Mouse (Mus musculus) testis, postnatal 14 days (tissue): ENCODE results near the gene C87436.

Experiments
- DNase-seq: peaks from one replicate; pipeline ENCODE4 v3.0.0; 2021; ENCODE audit warnings: low spot score

The C87436 gene

GRCm38 (mm10) chr6:86426358-86426757 lies 11.8 kb upstream of the C87436 start, which contains the start of gene Gm44790:
Gm44790 (plus strand) TSS chr6:86426658.
- DNase-seq = no peak

- DNase-seq = no peak
These were observed 6.6 kb upstream of the C87436 start for GRCm38 (mm10) chr6:86431531-86431930.

- no peak for DNase-seq
These were observed 4.5 kb upstream of the C87436 start for GRCm38 (mm10) chr6:86433696-86434095.

- DNase-seq = peak; percentile 44
These were observed 463 bp upstream of the C87436 start for GRCm38 (mm10) chr6:86437711-86438110.

DNA sequence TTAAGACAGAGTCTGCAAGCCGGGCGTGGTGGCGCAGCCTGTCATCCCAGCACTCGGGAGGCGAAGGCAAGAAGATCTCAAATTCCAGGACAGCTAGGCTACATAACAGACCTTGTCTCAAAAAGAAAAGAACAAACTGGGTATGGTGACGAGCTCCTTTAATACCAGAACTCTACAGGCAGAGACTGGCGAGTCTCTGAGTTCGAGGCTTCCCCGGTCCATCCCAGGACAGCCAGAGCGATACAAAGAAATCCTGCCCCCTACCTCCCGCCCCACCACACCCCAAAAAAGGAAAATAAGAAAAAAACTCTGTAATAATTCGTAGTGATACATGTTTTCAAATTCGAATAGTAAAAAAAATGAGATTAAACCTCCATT lies 934 bp downstream of the C87436 start:
- no peak for DNase-seq

DNA sequence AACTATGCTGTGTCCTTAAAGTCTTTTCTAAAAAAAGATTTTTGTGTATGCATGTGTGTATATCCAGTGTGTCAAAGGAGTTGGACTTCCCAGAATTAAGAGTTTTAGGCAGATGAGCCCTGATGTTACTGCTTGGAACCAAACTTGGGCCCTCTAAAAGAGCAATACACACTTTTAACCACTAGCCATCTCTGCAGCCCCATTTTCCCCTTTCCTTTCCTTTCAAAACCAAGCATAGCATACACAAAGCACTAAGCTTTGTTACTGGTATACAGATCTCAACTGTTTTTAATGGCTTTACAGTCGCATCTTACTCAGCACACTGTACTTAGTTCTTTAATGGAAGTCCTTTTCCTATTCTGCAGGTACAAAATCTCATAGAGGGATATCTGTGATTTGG lies 1.4 kb downstream of the C87436 start:
- no peak for DNase-seq

- DNase-seq = no peak
These were observed 3.4 kb downstream of the C87436 start for GRCm38 (mm10) chr6:86441571-86441970.

DNA sequence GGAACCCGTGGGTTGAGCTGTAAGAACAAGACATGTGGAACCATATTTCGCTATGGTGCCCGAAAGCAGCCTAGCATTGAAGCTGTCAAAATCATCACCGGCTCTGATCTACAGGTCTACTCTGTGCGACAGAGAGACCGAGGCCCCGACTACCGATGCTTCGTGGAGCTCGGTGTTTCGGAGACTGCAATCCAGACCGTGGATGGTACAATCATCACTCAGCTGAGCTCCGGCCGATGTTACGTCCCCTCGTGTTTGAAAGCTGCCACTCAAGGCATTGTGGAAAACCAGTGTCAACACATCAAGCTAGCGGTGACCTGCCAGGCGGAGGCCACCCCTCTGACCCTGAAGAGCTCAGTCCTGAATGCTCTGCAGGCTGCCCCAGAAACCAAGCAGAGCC lies 7.4 kb downstream of the C87436 start:
- DNase-seq = no peak

DNA sequence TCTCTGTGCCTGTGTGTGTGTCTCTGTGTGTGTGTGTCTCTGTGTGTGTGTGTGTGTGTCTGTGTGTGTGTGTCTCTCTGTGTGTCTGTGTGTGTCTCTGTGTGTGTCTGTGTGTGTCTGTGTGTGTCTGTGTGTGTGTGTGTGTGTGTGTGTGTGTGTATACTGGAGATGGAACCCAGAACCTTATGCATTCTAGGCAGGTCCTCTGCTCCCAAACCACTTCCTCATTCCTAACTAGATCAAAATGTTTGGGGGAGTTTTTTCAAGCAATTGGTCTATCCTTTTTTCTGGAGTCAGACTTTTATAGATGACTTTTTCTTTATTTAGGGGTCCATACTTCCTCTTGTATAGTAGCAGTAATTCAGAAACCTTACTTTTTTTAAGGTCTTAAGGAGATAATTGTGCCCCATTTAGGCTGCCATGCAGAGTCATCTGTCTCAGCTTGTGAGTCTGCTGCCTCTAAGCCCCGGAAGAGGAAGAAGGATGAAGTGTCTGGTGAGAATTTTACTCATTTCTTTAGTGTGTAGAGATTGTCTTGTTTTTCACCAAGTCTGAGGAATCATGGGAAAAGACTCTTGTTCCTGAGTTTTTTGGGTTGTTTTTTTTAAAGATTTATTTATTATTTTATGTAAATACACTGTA lies 8.9 kb downstream of the C87436 start:
- DNase-seq = no peak

- DNase-seq = no peak
These were observed 18.6 kb downstream of the C87436 start for GRCm38 (mm10) chr6:86456727-86457126.

DNA sequence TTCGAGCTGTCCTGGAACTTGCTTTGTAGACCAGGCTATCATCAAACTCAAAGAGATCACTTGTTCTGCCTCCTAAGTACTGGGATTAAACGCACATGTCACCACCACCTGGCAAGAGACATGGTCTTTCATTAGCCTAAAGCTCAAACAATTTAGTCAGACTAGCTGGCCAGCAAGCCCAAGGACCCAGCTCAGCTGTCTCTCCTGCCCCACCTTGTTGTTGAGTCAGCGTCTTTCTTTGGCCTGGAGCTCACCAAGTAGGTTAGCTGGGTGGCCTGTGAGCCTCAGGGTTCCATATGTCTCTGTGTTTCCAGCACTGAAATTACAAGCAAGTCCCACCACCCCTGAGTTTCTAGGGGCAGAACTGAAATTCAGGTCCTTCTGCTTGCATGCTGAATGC lies 24.9 kb downstream of the C87436 start:
- no peak for DNase-seq

DNA sequence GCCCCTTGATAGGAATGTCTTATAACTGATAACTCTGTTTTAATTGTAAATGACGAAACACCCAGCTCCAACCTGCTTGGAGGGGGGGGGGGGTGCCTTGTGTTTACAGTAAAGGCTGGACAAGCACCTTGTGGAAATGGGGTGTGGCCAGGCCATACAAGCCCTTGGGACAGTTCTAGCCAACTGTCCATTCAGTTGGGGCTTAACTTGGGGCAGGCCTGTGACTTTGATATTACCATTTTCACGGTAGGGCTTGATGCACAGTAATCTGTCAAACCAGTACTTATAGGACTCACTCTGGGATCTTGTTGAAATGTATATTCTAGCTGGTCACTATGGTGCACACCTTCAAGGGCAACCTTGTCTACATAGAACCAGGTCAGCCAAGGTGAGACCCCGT lies 33.1 kb downstream of the C87436 start:
- no peak for DNase-seq

- no peak for DNase-seq
These were observed 33.6 kb downstream of the C87436 start for GRCm38 (mm10) chr6:86471760-86472099.

GRCm38 (mm10) chr6:86472100-86472955 lies 34.2 kb downstream of the C87436 start:
- peak; percentile 99 for DNase-seq

DNA sequence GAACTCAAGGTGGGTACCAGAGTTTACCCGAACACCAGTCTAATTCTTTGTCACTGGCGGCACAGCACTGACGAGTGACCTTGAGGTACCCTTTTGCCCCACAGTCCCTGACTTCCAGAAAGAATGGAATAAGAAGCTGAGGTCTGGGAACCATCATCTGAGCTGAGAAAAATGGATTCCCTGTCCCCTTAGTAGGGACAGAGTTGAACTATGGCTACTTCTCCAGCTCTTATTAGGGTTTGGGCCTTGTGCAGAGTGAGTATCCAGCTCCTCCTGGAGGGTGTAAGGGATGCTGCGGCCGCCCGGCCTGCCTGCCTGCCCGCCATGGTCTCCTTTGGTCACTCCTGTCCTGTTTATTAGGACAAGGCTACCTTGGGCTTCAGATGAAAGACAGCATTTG lies 34.9 kb downstream of the C87436 start:
- no peak for DNase-seq

GRCm38 (mm10) chr6:86474072-86474471 lies 35.9 kb downstream of the C87436 start:
- DNase-seq = no peak

GRCm38 (mm10) chr6:86474646-86475181 lies 36.5 kb downstream of the C87436 start:
- no peak for DNase-seq

DNA sequence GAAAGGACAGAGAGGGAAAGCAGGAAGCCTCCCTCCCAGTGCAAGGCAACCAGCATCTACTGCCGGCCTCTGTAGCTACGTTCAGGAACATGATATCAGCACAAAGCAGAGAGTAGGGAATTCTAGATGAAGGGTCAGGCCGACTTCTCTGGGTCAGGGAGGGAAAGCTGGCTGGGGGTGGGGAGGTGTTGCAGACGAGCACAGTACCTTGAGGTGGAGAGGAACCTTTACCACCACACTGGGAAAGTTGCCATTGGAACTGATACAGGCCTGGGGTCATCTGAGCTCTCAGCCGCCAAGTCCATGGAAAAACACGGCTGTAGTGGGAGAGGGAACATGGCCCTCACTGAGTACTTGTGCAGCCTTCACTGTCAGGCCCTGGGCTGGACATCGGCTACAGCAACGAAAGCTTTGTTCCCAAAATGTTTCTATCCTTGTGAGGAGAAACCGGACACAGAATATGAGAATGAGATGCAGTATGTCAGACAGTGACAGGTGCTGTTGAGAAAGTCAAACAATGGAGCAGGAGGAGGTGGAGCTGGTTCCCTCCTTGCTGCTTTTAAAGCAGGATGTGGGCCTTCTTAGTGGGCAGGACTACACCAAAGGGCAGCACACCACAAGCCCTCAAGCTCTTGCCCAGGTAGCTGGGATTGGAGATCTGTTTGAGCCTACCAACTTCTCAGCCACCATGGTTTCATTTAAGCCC lies 37.4 kb downstream of the C87436 start:
- no peak for DNase-seq

- no peak for DNase-seq
These were observed 38.8 kb downstream of the C87436 start for GRCm38 (mm10) chr6:86476931-86477330.

DNA sequence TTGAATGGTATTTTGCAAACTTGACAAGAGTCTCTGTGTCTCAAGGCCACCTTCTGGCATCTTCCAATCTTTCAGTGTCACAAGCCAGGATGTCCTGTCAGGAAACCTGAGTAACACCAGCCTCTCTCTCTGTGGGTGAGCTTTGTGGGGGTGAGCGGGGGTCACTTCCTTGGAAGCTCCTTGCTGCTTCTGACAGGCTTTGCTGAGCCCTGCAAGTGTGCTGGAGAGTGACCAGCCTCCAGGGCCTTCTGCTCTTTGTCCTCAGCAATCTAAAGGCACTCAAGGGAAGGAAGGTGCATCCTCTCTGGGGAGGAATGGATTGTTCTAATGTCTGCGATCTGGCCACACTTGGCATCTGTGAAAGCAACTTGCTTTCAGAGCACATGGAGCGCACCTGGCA lies 41.1 kb downstream of the C87436 start:
- no peak for DNase-seq

GRCm38 (mm10) chr6:86479816-86480188 lies 41.6 kb downstream of the C87436 start:
- DNase-seq = no peak

- DNase-seq = peak; percentile 29
These were observed 42.1 kb downstream of the C87436 start for GRCm38 (mm10) chr6:86480189-86480831.
